Mouse (Mus musculus): Measurements from ENCODE around the gene Akap5.

DNA sequence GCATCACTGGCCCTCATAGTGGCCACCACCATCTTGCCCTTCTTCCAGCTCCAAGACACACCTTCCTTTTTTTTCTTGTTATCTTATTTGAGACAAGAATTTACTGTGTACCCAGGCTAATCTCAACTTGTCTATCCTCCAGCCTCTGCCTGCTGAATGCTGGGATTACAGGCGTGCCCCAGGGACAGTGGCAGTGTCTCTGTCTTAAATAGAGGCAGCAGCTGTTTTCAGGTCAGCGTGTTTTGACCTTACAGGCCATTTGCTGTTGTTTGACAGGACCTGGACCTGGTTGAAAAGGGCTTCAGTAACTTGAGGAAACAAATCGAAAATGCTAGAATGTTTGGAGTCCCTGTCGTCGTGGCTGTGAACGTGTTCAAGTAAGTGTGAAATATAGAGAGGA, 14.1 kb upstream of the Akap5 start:
- no peak for TF ChIP-seq CTCF (conservative IDR thresholded peaks at IDR 0.05; ENCODE audit: low read length)
- no peak for TF ChIP-seq POU5F1 (IDR thresholded peaks at IDR 0.05; ENCODE audit: borderline replicate concordance, low read length)
- TF ChIP-seq NANOG (IDR thresholded peaks at IDR 0.05; ENCODE audit: borderline replicate concordance, low read length) = no peak
